Mouse (Mus musculus) heart, adult 2 months (tissue): ENCODE results near the gene Muc4. TPM values are rescaled to one million over a fixed set of nuclear protein-coding genes. Genes with fewer than 3 reads are reported as not detected.

Experiments
- DNase-seq, 2 experiments: peaks; one replicate each; pipeline ENCODE4 v3.0.0; 2021
- H3K27ac ChIP-seq: fragments of 200-600 bp; 2 replicates; pipeline ENCODE4 v1.8.1; 2022
- H3K27me3 ChIP-seq: fragments of 200-500 bp; 2 replicates; pipeline ENCODE4 v1.6.1; 2012; ENCODE audit warnings: mild to moderate bottlenecking, low read length, inconsistent platforms, mixed read lengths; ENCODE audit not compliant: control insufficient read depth, insufficient read depth
- H3K36me3 ChIP-seq: fragments of 200-500 bp; 2 replicates; pipeline ENCODE4 v1.6.1; 2012; ENCODE audit warnings: low read length, inconsistent platforms; ENCODE audit not compliant: control insufficient read depth, insufficient read depth
- H3K4me1 ChIP-seq: fragments of 200-500 bp; 2 replicates; pipeline ENCODE4 v1.6.1; 2011; ENCODE audit warnings: low read length; ENCODE audit not compliant: control insufficient read depth, insufficient read depth
- H3K4me3 ChIP-seq: fragments of 200-600 bp; 2 replicates; pipeline ENCODE4 v1.8.1; 2022
- H3K79me2 ChIP-seq: fragments of 200-500 bp; replicated peaks from 2 replicates; pipeline ENCODE4 v1.6.1; 2012; ENCODE audit warnings: mild to moderate bottlenecking, inconsistent platforms, low read length, moderate library complexity, mixed read lengths; ENCODE audit not compliant: control insufficient read depth, insufficient read depth
- H3K9ac ChIP-seq: fragments of 200-500 bp; 2 replicates; pipeline ENCODE4 v1.6.1; 2012; ENCODE audit warnings: low read depth, mild to moderate bottlenecking, control low read depth, inconsistent platforms, low read length, mixed read lengths
- CTCF ChIP-seq: fragments of 200-600 bp; IDR thresholded peaks from 2 replicates; pipeline ENCODE4 v1.8.1; 2022; ENCODE audit warnings: antibody characterized with exemption, mild to moderate bottlenecking, moderate library complexity
- EP300 ChIP-seq: fragments of 200-500 bp; IDR thresholded peaks from 2 replicates; pipeline ENCODE4 v1.6.1; 2011; ENCODE audit warnings: low read depth, low read length, control low read depth; ENCODE audit not compliant: insufficient read depth
- POLR2A ChIP-seq: fragments of 200-500 bp; IDR thresholded peaks from 2 replicates; pipeline ENCODE4 v1.6.1; 2011; ENCODE audit warnings: mild to moderate bottlenecking, low read depth, low read length, control low read depth; ENCODE audit not compliant: insufficient read depth
- WGBS: fragments of 180-500 bp; shearing (Covaris S2); methylation state at CpG from one replicate; pipeline ENCODE4 v1.1.7; 2018; 5-methylcytosine and 5-hydroxymethylcytosine counted together
- intact Hi-C: fragments of 180-260 bp; cut with DNase I; formaldehyde crosslinking; loops from one replicate; pipeline ENCODE4 v1.15.1; 2025
- polyA plus RNA-seq: library from polyadenylated mRNA; depleted of rRNA; stranded (reverse); fragments of >200 nt; gene quantifications from 2 replicates; pipeline ENCODE4 v1.2.3, GENCODE M21; 2012
- total RNA-seq, 2 experiments: library from RNA; stranded (reverse); gene quantifications; 2 replicates each; pipeline ENCODE4 v1.2.3; 2021

The Muc4 gene
- total and polyA plus RNA-seq, 3 experiments: 0.18 to 2.5 (median 0.21) TPM

GRCm38 (mm10) chr16:32697665-32698446, 37.8 kb upstream of the Muc4 start:
- intact Hi-C loops: loop anchor here (5.0 kb wide), 2 partner anchors 114 to 179 kb away; partner anchors contain the start of genes Fyttd1, Rubcn and Smbd1
- Histone ChIP-seq H3K4me3 (no peak overlapping the region), H3K27me3 (no peaks in the 10 kb centered on the region), H3K9ac (no peak overlapping the region), H3K36me3 (no peaks in the 10 kb centered on the region), H3K79me2 (no peaks in the 10 kb centered on the region), H3K4me1 (no peaks in the 10 kb centered on the region), H3K27ac (no peak overlapping the region)
- TF ChIP-seq CTCF (no peak), EP300 (no peak), POLR2A (no peak)
- no peak for DNase-seq
- WGBS: 94% methylated on average over 22 of the region's 22 CpGs

DNA sequence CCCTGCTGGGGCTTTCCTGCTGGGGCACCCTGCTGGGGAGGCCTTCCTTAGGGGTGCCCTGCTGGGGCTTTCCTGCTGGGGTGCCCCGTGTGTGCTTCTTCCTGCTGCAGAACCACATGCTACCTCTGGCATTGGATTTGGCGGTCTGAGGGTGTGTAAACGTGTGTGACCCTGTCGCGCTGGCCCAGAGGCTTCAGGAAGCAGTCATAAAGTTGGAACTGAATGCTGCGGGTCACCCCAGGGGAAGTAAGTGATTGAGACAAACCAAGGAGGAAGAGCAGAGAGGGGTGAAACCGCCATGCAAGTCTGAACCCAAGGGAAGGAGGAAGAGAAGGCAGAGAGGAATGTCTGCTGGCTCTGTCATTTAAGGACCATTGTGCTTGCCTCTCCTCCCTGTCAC, 37.1 kb upstream of the Muc4 start:
- DNase-seq: no peak
- TF ChIP-seq EP300: no peak
- no peak for TF ChIP-seq CTCF
- Histone ChIP-seq H3K27me3 (no peaks in the 10 kb centered on the region), H3K27ac (no peak overlapping the region), H3K4me3 (no peak overlapping the region), H3K4me1 (no peaks in the 10 kb centered on the region), H3K9ac (no peak overlapping the region), H3K79me2 (no peaks in the 10 kb centered on the region), H3K36me3 (no peaks in the 10 kb centered on the region)
- WGBS: 50% methylated on average over 7 of the region's 7 CpGs
- intact Hi-C loops: loop anchor here (5.0 kb wide), 2 partner anchors 114 to 179 kb away; partner anchors contain the start of genes Fyttd1, Rubcn and Smbd1

DNA sequence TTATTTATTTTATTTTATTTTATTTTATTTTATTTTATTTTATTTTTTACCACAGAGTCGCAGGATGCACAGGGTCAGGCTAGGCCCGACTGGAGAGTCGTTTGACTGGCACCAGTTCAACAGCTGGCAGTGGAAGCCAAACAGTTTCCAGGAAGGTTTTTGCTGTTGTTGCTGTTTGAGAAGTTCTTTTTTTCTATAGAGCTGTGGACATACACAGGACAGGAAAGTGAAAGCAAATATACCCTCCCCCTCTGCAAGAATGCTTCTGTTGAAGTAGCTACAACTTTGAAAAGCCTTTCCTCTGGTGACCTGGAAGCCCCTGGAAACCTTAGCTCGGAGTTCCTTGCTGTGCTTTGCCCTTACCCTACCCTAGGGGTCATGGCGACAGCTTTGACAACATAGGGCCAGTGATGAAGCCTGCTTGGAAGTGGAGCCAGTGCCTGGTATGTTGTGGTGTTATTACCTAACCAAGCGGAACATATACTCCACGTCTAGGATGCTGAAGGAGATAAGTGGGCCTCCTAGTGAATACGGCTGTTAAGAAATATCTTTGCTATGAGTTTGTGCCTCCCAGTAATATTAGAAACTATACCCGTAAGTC, 32.3 kb upstream of the Muc4 start:
- WGBS: 45% methylated on average over 9 of the region's 9 CpGs
- H3K27ac ChIP-seq: no peak overlapping the region
- intact Hi-C loops: no loop called here
- DNase-seq: no peak
- no peak overlapping the region for H3K4me3 ChIP-seq
- TF ChIP-seq POLR2A (no peak), CTCF (no peak), EP300 (no peak)
- H3K79me2 ChIP-seq: no peaks in the 10 kb centered on the region
- no peaks in the 10 kb centered on the region for H3K4me1 ChIP-seq
- no peak overlapping the region for H3K9ac ChIP-seq
- H3K36me3 ChIP-seq: no peaks in the 10 kb centered on the region
- no peaks in the 10 kb centered on the region for H3K27me3 ChIP-seq

- Histone ChIP-seq H3K36me3 (no peaks in the 10 kb centered on the region), H3K4me1 (peaks cover 1% of the 10 kb centered on the region; the same call in 1 of the 2 replicates), H3K9ac (no peak overlapping the region), H3K27ac (no peak overlapping the region), H3K4me3 (no peak overlapping the region), H3K27me3 (no peaks in the 10 kb centered on the region), H3K79me2 (no peaks in the 10 kb centered on the region)
- DNase-seq: no peak
- TF ChIP-seq EP300 (no peak), CTCF (0 out of 2 replicates have a peak, but pooled peaks have one; percentile 7)
- intact Hi-C loops: no loop called here
- WGBS: 100% methylated on average over 3 of the region's 3 CpGs
These were observed 30.1 kb upstream of the Muc4 start for GRCm38 (mm10) chr16:32705606-32706005.

GRCm38 (mm10) chr16:32707111-32707823, 28.4 kb upstream of the Muc4 start:
- TF ChIP-seq POLR2A (no peak), CTCF (no peak), EP300 (no peak)
- Histone ChIP-seq H3K27me3 (no peaks in the 10 kb centered on the region), H3K4me3 (no peak overlapping the region), H3K27ac (no peak overlapping the region), H3K9ac (no peak overlapping the region), H3K79me2 (no peaks in the 10 kb centered on the region), H3K36me3 (no peaks in the 10 kb centered on the region), H3K4me1 (peaks cover 4% of the 10 kb centered on the region)
- DNase-seq: no peak
- 46% methylated on average over 17 of the region's 17 CpGs for WGBS
- intact Hi-C loops: no loop called here

DNA sequence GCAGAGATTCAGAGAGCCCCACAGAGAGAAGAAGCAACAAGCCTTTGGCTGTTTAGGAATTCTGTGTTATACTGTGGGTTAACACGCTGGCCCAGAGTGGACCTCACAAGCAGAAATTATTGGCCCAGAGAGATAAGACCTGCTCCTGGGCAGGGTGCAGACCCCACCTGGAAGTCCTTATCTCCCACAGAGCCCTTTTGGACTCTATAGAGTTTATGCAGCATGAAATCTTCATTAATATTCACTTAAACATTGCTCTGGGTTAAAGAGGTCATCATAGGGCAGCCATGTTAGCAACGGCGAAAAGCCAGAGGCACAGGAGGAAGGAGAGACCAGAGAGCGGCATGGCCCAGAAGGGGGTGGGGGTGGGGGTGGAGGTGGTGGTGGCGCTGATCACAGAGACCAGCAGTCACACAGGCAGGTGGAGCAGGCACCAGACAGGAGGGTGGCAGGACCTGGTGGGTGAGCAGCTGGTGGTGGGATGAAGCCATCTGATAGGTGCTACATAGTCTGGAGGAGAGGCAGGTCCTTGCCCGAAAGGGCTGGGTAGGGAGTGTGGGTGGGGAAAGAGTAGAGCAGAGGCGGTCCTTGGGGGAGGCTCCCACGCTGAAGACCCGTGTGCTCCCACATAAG, 27.7 kb upstream of the Muc4 start:
- no peak overlapping the region for H3K27ac ChIP-seq
- WGBS: 75% methylated on average over 9 of the region's 9 CpGs
- H3K4me1 ChIP-seq: peaks cover 4% of the 10 kb centered on the region
- H3K36me3 ChIP-seq: no peaks in the 10 kb centered on the region
- H3K9ac ChIP-seq: no peak overlapping the region
- intact Hi-C loops: no loop called here
- no peaks in the 10 kb centered on the region for H3K79me2 ChIP-seq
- TF ChIP-seq CTCF (no peak), EP300 (no peak), POLR2A (no peak)
- H3K4me3 ChIP-seq: no peak overlapping the region
- no peak for DNase-seq
- H3K27me3 ChIP-seq: no peaks in the 10 kb centered on the region
